Mouse (Mus musculus) left cerebral cortex, adult 11 months (tissue): ENCODE measurements at regions not wholly inside any gene's neighbourhood (a gene's known extent, or its start where the extent isn't known, plus 50 kb on each side); places are given as distances from the start of the nearest gene placed in this dataset.

Experiments used
- DNase-seq: peaks from one replicate; pipeline ENCODE4 v3.0.0; 2022; ENCODE audit warnings: low spot score

DNA sequence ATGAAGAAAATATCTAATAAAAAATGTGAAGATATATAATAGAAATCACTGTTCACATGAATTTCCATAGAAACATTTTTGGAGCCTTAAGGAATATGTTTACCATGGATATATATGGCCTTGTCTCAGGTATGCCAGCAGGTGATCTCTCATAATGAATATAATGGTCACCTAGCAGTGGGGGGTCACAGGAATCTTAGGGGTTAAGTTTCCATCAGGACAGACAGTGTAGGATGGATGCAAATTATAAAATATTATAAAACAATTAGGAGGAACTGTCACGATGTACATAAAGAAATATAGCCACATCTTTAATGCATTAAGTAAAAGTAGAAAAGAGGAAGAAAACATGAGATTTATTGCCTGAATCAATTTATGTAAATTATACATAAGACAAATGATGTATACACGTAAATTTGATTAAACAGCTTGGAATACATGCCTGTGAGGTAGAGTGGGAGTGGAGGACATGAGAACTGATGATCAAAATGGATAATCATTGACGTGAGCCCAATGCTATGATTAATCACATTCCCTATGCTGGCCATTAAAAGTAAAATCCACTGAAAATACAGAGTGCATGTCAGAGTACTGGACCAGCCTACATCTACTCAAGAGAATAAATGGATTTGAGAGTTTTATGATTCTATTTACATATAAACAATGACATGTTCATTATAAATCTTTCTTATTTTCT is 693.0 kb upstream of the Gpc5 start:
- no peak for DNase-seq

DNA sequence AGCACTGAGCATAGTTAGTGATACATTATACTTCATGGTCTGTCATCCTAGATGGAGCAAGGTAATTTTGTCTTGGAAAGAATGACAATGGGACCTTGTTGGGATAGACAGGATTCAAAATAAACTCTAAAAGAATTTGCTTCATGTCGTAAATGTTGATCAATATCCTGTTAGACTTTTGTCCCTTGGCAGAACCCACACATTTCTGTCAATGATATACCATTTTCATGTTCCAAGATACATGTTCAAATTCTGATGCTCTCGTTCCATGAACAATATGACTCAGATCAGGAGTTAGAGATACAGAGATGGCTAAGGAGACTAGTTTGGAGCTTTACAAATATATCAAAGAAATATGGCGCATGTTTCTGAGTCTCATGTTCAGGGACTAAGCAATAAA is 673.2 kb upstream of the Gpc5 start:
- DNase-seq = no peak

DNA sequence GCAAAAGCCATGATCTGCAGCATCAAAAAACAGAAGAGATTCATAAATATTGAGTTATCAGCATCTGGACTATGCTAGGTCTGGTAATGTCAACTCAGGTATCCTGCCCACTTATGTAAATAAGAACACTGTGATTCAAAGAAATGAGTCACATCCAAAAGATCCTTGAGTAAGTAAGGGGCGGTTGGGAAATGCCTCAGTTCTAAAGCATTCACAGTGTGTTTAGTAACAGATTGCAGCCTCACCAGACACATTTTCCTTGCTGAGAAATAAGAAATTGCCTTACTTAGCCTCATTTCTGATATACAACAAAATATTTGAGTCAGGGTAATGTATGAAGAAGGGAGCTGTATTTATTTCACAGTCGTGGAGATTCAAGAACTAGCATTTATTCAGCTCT is 666.5 kb upstream of the Gpc5 start:
- no peak for DNase-seq
